Comparison of ENCODE assay signal across 17 mouse cellular contexts in the genomic region with DNA sequence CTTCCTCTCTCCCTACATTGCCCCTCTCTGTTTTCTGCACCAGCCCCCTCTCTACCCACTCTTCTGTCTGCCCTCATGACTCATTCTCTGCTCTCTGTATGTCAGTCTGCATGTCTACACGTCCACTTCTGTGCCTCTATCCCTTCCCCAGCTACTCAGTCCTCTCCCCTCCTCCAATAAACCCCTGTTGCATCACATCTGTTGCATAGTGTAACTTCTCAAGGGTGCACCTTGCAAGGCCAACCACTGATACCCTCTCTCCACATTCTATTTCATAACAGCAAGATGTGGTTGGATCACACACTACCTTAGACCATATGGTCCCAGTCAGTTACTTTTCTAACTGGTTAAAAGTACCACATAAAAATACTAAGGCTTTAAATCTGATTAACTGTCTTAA.
A peak's percentile ranks its signal among the peaks of the same experiment; 100 is the strongest.
DNase-seq lines count a peak whose midpoint lies in the region; ATAC-seq lines count a peak whose summit lies in the region.
"Had no signal": no experiment of that assay in that cellular context is flagged by ENCODE, and none has a peak within 500 bp of the region (broad histone marks: within the 10 kb centered on the region; RNA-seq: fewer than 3 reads in every experiment).

No protein-coding gene starts in this region.

- H3K36me3 ChIP-seq in embryonic facial prominence, embryonic 12.5 days, result no peaks in the 10 kb centered on the region
- no peaks in the 10 kb centered on the region for H3K36me3 ChIP-seq in embryonic facial prominence, embryonic 10.5 days (replicated peaks)
- H3K36me3 ChIP-seq: forebrain, embryonic 15.5 days had no signal

- no peak overlapping the region for H3K27ac ChIP-seq in embryonic facial prominence, embryonic 12.5 days
- no peak overlapping the region for H3K27ac ChIP-seq in embryonic facial prominence, embryonic 10.5 days (replicated peaks)
- H3K27ac ChIP-seq: forebrain, embryonic 13.5 days; forebrain, embryonic 15.5 days had no signal

- no peak overlapping the region for H3K4me2 ChIP-seq in embryonic facial prominence, embryonic 12.5 days (replicated peaks)
- H3K4me2 ChIP-seq: forebrain, embryonic 13.5 days; forebrain, embryonic 15.5 days had no signal

- H3K4me1 ChIP-seq in embryonic facial prominence, embryonic 12.5 days, result no peaks in the 10 kb centered on the region
- no peaks in the 10 kb centered on the region for H3K4me1 ChIP-seq in embryonic facial prominence, embryonic 10.5 days
- H3K4me1 ChIP-seq: forebrain, embryonic 13.5 days; forebrain, embryonic 15.5 days had no signal

- no peaks in the 10 kb centered on the region for H3K27me3 ChIP-seq in embryonic facial prominence, embryonic 12.5 days
- no peaks in the 10 kb centered on the region for H3K27me3 ChIP-seq in embryonic facial prominence, embryonic 10.5 days (replicated peaks; ENCODE audit: low read depth, poor library complexity, severe bottlenecking)
- H3K27me3 ChIP-seq: forebrain, embryonic 13.5 days; forebrain, embryonic 15.5 days had no signal

- H3K4me3 ChIP-seq in embryonic facial prominence, embryonic 12.5 days, result no peak overlapping the region
- H3K4me3 ChIP-seq in embryonic facial prominence, embryonic 10.5 days, result no peak overlapping the region
- H3K4me3 ChIP-seq: forebrain, embryonic 13.5 days; forebrain, embryonic 15.5 days had no signal

- WGBS in embryonic facial prominence, embryonic 12.5 days, result 74% methylated on average over 1 of the region's 1 CpGs
- 87% methylated on average over 1 of the region's 1 CpGs for WGBS in embryonic facial prominence, embryonic 10.5 days

- H3K9ac ChIP-seq in embryonic facial prominence, embryonic 12.5 days, result no peak overlapping the region
- H3K9ac ChIP-seq: forebrain, embryonic 13.5 days; forebrain, embryonic 15.5 days; forebrain, postnatal 0 days had no signal

- DNase-seq in embryonic facial prominence, embryonic 10.5 days (ENCODE audit: low spot score), result no peak
- peak; percentile 57 for DNase-seq in 416B (ENCODE audit: low read depth)
- DNase-seq in neural tube, embryonic 10.5 days (ENCODE audit: extremely low spot score, low spot score), result no peak
- no peak for DNase-seq in cerebellum, adult 9-10 months
- DNase-seq: adrenal gland, adult 2 months; adrenal gland, postnatal 10 days; adrenal gland, postnatal 25 days; cerebellum, adult 11 months; cerebellum, adult 18-20 months; cerebellum, adult 8-10 months; cerebellum, postnatal 10 days; cerebellum, postnatal 25 days; forebrain, postnatal 0 days had no signal

- H3K9me3 ChIP-seq in embryonic facial prominence, embryonic 12.5 days, result no peaks in the 10 kb centered on the region
- peaks cover 5% of the 10 kb centered on the region; the same call in 1 of the 2 replicates for H3K9me3 ChIP-seq in embryonic facial prominence, embryonic 10.5 days
- H3K9me3 ChIP-seq: forebrain, embryonic 13.5 days had no signal

- 0 out of 2 replicates have a peak, but pooled peaks have one; percentile 28 for ATAC-seq in embryonic facial prominence, embryonic 12.5 days (ENCODE audit: insufficient number of reproducible peaks, insufficient read depth, low FRiP score, low TSS enrichment)
- peak; percentile 47; the same call in 1 of the 2 replicates for ATAC-seq in megakaryocyte, adult 5-6 weeks (ENCODE audit: poor library complexity, severe bottlenecking)
- ATAC-seq: forebrain, embryonic 13.5 days; forebrain, embryonic 15.5 days; forebrain, postnatal 0 days had no signal
